Mouse (Mus musculus): ENCODE measurements around the gene Rtkn.

The Rtkn gene

GRCm38 (mm10) chr6:83171063-83171462 is 35.8 kb downstream of the Rtkn start:
- DNase-seq (ENCODE audit: low spot score in 2 of 2), result no peak

- DNase-seq (ENCODE audit: low spot score in 2 of 2), result peak in 1 of 2 experiments; percentile 46
These were observed 37.1 kb downstream of the Rtkn start for GRCm38 (mm10) chr6:83172240-83172920.

GRCm38 (mm10) chr6:83175996-83176395 is 40.7 kb downstream of the Rtkn start:
- DNase-seq (ENCODE audit: low spot score in 2 of 2), result no peak

- peak in 1 of 2 experiments; percentile 57 for DNase-seq (ENCODE audit: low spot score in 2 of 2)
These were observed 44.3 kb downstream of the Rtkn start for GRCm38 (mm10) chr6:83179390-83180117.

DNA sequence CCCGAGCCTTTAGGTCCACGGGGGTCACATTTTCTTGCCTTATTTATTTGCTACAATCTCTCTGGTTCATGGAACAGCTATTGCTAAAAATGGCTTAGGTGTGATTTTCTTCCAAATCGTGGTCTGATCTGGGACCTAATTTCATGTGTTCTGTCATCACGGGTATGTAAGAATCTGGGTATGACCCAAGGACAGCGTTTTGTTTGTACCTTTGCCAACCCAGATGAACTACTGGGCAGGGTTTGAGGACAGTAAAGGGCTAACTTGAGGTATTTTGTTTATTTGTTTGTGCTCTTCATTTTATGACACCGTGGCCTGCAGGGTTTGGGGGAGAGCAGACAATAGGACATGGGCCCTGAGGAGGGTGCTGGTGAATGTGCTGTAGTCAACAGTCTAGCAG is 45.3 kb downstream of the Rtkn start:
- DNase-seq (ENCODE audit: low spot score in 2 of 2), result no peak

DNA sequence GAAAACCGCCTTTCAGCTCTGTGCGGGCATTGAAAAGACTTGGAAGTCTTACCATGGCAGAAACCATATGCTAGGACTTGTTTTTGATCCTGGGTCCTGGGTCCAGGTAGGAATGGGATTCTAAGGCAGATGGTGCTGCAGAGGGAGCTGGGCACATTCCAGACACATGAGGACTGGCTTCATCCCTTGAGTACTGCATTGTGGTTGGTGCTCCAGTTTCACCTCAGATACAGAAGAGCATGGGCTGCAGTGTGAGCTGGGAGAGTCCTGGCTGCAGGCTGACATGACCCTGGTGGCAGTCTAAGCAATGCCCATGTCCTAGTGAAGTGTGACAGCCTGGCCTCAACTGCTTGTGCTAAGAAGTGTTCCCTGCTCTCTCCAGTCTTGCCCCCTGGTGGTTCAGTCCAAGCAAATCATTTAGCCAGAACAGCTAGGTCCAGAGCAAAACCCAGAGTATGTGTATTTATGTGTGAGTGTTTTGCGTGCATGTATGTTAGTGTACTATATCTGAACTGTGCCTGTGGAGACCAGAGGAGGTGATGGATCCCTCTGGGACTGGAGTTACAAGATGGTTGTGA is 49.7 kb downstream of the Rtkn start:
- DNase-seq (ENCODE audit: low spot score in 2 of 2), result no peak

DNA sequence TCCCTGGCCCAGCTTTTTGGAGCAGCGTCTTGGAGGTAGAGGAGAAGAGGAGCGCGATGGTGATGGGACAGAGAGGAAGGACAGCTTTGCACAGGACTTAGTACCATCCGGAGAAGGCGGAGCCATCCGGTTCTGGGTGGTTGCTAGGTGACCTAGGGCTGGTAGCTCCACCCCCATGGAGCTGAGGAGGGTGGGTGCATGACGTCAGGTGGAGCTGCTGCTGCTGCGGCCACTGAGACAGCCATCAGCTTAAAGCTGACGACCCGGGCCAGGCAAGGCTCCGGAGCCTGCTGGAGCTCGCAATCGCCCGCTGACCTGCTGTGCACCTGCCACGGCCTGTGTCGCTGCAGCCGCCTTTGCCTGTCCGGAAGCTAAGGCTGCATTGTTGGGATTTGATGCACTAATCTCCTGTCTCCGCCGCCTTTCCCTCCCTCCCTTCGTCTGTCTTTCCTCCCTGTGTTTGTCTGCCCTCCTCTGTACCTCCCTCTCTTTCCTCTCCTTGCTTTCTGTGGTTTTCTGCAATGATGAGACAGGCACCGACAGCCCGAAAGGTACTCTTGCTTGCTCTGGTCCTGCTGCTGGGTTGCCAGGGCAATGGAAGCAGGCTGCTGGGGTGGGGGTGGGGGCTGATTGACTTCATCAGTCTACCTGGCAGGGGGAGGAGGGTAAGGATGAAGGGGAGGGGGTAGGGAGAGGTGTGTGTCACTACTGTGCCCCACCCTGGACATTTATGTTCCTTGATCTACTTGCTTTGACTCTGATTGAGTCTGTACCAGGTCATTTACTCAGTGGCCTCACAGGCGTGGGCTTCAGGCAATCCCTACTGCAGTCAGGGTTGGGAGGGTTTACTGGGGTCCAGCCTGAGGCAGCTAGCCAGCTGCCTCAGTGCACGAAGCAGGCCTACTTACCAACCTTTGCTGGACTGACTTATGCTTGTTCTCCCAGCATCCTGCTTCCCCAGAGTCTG is 50.9 kb downstream of the Rtkn start:
- peak; percentile 82 to 84 for DNase-seq (ENCODE audit: low spot score in 2 of 2)

GRCm38 (mm10) chr6:83186946-83187345 is 51.7 kb downstream of the Rtkn start:
- no peak for DNase-seq (ENCODE audit: low spot score in 2 of 2)

DNA sequence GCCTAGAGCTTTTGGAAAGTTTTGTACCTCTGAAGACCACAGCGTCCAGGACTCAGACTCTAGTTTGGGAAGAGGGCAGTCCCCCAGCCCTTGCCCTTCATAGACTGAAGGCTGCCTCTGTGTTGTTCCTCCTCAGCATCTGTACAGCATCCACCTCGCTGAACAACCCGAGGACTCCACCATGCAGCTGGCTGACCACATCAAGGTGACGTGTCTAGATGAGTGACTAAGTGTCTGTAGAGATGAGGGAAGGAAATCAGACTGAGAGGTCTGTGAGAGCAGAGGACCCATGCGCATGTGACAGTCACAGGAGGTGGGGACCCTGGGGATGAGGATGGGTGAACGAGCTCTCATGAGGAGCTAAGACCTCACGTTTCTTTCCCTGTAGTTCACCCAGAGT is 58.3 kb downstream of the Rtkn start:
- no peak for DNase-seq (ENCODE audit: low spot score in 2 of 2)

DNA sequence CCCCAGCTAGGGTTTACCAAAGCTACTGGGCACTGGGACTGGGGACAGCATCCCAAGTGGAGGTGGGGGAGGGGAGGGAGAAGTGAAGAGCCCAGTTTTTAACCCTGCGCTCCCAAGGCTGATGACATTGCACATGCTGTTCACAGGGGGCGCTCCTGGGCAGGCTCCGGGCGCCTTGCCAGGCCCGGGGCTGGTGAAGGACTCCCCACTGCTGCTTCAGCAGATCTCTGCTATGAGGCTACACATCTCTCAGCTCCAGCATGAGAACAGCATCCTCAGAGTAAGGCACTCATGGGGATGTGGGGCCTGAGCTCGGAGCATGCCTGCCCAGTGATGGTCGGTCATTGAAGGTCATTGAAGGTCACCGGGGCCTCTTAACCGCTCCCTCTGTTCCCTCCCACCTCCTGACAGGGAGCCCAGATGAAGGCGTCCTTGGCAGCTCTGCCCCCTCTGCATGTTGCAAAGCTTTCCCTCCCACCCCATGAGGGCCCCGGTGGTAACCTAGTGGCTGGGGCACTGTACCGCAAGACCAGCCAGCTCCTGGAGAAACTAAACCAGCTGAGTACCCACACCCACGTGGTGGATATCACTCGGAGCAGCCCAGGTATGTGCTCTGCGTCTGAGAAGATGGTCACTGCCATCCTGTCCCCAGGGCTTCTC is 62.2 kb downstream of the Rtkn start:
- DNase-seq (ENCODE audit: low spot score in 2 of 2), result peak; percentile 57 to 62
